Mouse (Mus musculus) liver, embryonic 16.5 days (tissue): ENCODE data around the gene Thap8. TPM values are rescaled to one million over a fixed set of nuclear protein-coding genes. Genes with fewer than 3 reads are reported as not detected.
A peak's percentile ranks its signal among the peaks of the same experiment; 100 is the strongest.

ENCODE experiments used
- ATAC-seq: fragments of 200-750 bp; cut with Nextera tagmentation; 2 replicates; pipeline ENCODE4 v1.8.0; 2017; ENCODE audit warnings: low read depth, mild to moderate bottlenecking, moderate number of reproducible peaks, moderate library complexity
- H3K27ac ChIP-seq: fragments of 300-500 bp; sonication (generic); 2 replicates; pipeline ENCODE4 v1.5.1; 2014; ENCODE audit warnings: mild to moderate bottlenecking, low read length
- H3K27me3 ChIP-seq: fragments of 300-500 bp; sonication (generic); 2 replicates; pipeline ENCODE4 v1.6.1; 2014; ENCODE audit warnings: low read depth, low read length, mixed read lengths; ENCODE audit not compliant: control insufficient read depth, insufficient read depth
- H3K36me3 ChIP-seq: fragments of 300-500 bp; sonication (generic); 2 replicates; pipeline ENCODE4 v1.6.1; 2014; ENCODE audit warnings: mild to moderate bottlenecking; ENCODE audit not compliant: control insufficient read depth, insufficient read depth
- H3K4me1 ChIP-seq: fragments of 300-500 bp; sonication (generic); 2 replicates; pipeline ENCODE4 v1.6.1; 2014; ENCODE audit warnings: low read depth, low read length, mixed read lengths; ENCODE audit not compliant: control insufficient read depth
- H3K4me2 ChIP-seq: fragments of 300-500 bp; sonication (generic); 2 replicates; pipeline ENCODE4 v1.6.1; 2014; ENCODE audit warnings: low read depth, low read length, mixed read lengths
- H3K4me3 ChIP-seq: fragments of 300-500 bp; sonication (generic); 2 replicates; pipeline ENCODE4 v1.5.1; 2014; ENCODE audit warnings: low read depth, mild to moderate bottlenecking, low read length
- H3K9ac ChIP-seq: fragments of 300-500 bp; sonication (generic); 2 replicates; pipeline ENCODE4 v1.6.1; 2014; ENCODE audit warnings: low read depth, low read length
- H3K9me3 ChIP-seq: fragments of 300-500 bp; sonication (generic); replicated peaks from 2 replicates; pipeline ENCODE4 v1.6.1; 2016; ENCODE audit warnings: low read length; ENCODE audit not compliant: control insufficient read depth
- WGBS: fragments of 180-500 bp; shearing (Covaris S2); extraction: QIAGEN DNeasy Blood & Tissue Kit; methylation state at CpG from one replicate; pipeline ENCODE4 v1.1.7; 2014; ENCODE audit not compliant: insufficient replicate concordance; 5-methylcytosine and 5-hydroxymethylcytosine counted together
- polyA plus RNA-seq: library from polyadenylated mRNA; unstranded; fragments of >200 nt; fragmentation: Nextera tagmentation; extraction: Ambion mirVana; gene quantifications from 2 replicates; pipeline ENCODE4 v1.2.1, GENCODE M21; 2015

Gene Thap8
- polyA plus RNA-seq, 1 experiment from 2014 or later, result 0.11 TPM

DNA sequence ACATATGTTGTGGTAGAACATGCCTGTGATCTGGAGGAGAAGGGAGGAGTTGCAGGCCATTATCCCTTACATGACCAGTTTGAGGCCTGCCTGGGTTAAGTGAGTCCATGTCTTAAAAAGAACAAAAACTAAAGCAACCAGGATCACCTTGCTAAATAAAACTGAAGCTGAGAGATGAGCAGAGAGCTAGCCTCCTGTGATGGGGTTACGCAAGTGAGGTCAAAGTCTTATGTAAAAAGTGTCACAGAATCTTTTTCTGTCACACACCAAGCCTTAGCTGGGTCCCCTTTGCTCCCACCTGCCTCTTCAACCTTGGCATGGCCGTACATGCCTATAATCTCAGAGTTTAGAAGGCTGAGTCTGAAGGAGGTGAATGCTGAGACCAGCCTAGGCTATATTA, 41.1 kb downstream of the Thap8 start:
- Histone ChIP-seq H3K36me3 (no peaks in the 10 kb centered on the region), H3K27me3 (no peaks in the 10 kb centered on the region), H3K9ac (no peak overlapping the region; the same call in 1 of the 2 replicates), H3K4me1 (peaks cover 19% of the 10 kb centered on the region), H3K4me3 (peak overlapping the region; percentile 74; the same call in 1 of the 2 replicates), H3K9me3 (no peaks in the 10 kb centered on the region), H3K27ac (peak overlapping the region; percentile 71; the same call in 1 of the 2 replicates), H3K4me2 (peak overlapping the region; percentile 78)
- no peak for ATAC-seq
- WGBS, result 62% methylated on average over 2 of the region's 2 CpGs

GRCm38 (mm10) chr7:30321539-30322284, 41.8 kb downstream of the Thap8 start, which contains the start of gene E130208F15Rik:
TSS of gene E130208F15Rik (plus strand) at chr7:30321740.
- under 1% methylated on average over 63 of the region's 63 CpGs for WGBS
- H3K4me3 ChIP-seq, result peak within 1 kb of the TSS; percentile 74

DNA sequence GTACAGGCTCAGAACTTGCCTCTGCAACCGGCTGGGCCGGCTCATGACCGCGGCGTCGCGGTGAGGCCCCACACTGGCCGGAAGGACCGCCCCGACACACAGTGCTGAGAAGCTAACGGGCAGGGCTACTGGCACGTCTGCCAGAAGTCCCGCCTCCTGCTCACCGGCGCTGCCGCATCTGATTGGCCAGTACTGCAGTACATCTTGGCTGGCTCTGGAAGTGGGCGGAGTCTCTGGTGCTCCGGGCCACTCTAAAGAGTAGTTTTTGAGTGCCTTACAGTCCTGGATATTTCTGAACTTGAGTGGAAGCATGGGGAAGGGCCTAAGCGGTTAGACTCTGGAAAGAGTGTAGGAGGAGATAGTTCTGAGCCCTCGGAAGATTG, 42.4 kb downstream of the Thap8 start:
- Histone ChIP-seq H3K27ac (peak overlapping the region; percentile 80), H3K4me1 (peaks cover 19% of the 10 kb centered on the region), H3K4me3 (peak overlapping the region; percentile 74), H3K9me3 (no peaks in the 10 kb centered on the region), H3K9ac (peak overlapping the region; percentile 76), H3K27me3 (no peaks in the 10 kb centered on the region), H3K36me3 (no peaks in the 10 kb centered on the region), H3K4me2 (peak overlapping the region; percentile 78)
- peak; percentile 98 for ATAC-seq
- under 1% methylated on average over 20 of the region's 20 CpGs for WGBS

More at GRCm38 (mm10) chr7:30321539-30322284, 41.8 kb downstream of the Thap8 start, which contains the start of gene E130208F15Rik:
- Histone ChIP-seq H3K27me3 (no peaks in the 10 kb centered on the region), H3K4me2 (peak within 1 kb of the TSS; percentile 78), H3K27ac (peak within 1 kb of the TSS; percentile 80), H3K9ac (peak within 1 kb of the TSS; percentile 76), H3K9me3 (no peaks in the 10 kb centered on the region), H3K4me1 (peaks cover 19% of the 10 kb centered on the region), H3K36me3 (no peaks in the 10 kb centered on the region)
- peak; percentile 52 for ATAC-seq

DNA sequence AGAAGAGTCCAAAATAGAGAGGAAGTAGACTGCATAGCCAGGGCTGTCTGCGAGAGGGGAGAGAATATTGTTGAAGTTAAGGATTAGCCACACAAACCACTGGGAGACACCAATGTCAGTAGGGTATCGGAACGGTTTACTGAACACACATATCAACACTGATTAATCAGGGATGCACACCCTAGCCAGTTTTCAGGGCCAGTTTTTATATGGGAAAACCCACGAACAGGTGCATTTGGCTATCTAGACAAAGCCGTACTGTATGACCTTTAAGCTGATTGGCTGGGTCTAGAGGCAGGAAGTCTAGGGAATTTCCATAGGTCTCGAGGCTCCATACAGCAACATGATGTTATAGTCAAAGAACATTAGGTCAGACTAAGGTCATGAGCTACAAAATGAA, 43.0 kb downstream of the Thap8 start:
- peak overlapping the region; percentile 80 for H3K27ac ChIP-seq

DNA sequence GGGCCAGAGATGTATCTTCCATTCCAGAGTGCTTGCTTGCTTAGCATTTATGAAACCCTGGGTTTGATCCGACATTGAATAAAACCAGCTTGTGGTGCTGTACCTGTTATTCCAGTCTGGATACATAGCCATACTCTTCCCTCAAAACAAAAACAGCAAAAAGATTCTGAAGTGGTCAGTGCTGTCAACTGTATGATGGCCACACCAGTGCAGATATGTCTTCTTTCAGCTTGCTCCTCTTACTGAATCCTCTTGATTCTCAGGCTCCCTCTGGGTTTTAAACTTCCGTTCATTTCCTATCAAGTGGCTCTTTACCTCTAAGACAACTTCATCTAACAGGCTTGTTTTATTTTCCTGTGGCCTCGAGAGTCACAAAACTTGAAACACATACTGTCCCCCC, 43.9 kb downstream of the Thap8 start, which contains the start of gene Sdhaf1:
Gene Sdhaf1, minus strand, starts transcription at position 101 of the 400 bp plus-strand sequence.
- Histone ChIP-seq H3K4me1 (peaks cover 19% of the 10 kb centered on the region), H3K27ac (peak within 1 kb of the TSS; percentile 80), H3K27me3 (no peaks in the 10 kb centered on the region), H3K4me2 (peak within 1 kb of the TSS; percentile 78), H3K4me3 (peak within 1 kb of the TSS; percentile 74), H3K36me3 (no peaks in the 10 kb centered on the region), H3K9ac (peak within 1 kb of the TSS; percentile 68), H3K9me3 (no peaks in the 10 kb centered on the region)
- 61% methylated on average over 3 of the region's 3 CpGs for WGBS
- no peak for ATAC-seq

More for the DNA sequence above, 43.0 kb downstream of the Thap8 start:
- no peak for ATAC-seq
- Histone ChIP-seq H3K36me3 (no peaks in the 10 kb centered on the region), H3K9me3 (no peaks in the 10 kb centered on the region), H3K9ac (peak overlapping the region; percentile 68), H3K4me3 (peak overlapping the region; percentile 74), H3K27me3 (no peaks in the 10 kb centered on the region), H3K4me1 (peaks cover 19% of the 10 kb centered on the region), H3K4me2 (peak overlapping the region; percentile 78)
- 7% methylated on average over 6 of the region's 6 CpGs for WGBS

DNA sequence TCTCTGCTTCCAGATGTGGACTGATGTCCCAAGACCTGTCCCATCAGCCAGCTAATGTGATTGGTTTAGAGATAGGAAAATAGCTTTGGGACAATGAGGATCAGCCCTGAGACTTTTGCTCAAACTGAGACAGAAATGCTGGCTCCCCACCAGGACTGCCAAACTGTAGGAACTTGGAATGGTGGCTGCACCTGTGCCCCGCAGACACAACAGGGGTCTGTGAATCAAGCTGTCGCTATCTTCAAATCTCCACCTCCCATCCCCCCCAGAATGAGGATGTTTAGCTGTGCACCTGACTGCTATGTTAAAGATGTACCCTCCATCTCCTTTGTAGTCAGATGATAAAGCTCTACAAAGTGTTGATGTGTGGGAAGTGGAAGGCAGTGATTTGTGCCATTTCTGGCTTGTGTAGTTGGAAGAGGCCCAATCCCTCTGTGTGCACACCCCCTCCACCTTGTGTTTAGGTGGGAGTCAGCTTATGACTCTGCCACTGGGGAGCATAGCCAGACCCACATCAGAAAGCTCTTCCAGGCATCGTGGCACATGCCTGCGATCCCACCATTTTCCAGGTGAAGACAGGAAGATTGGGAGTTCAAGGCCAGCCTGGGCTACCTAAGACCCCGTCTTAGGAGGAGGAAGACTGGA, 44.5 kb downstream of the Thap8 start:
- Histone ChIP-seq H3K9ac (no peak overlapping the region), H3K4me2 (no peak overlapping the region), H3K4me3 (no peak overlapping the region), H3K9me3 (no peaks in the 10 kb centered on the region), H3K27me3 (no peaks in the 10 kb centered on the region), H3K36me3 (no peaks in the 10 kb centered on the region), H3K27ac (no peak overlapping the region), H3K4me1 (peaks cover 19% of the 10 kb centered on the region)
- no peak for ATAC-seq
- 63% methylated on average over 5 of the region's 5 CpGs for WGBS

- WGBS, result 38% methylated on average over 2 of the region's 2 CpGs
- no peaks in the 10 kb centered on the region for H3K27me3 ChIP-seq
- no peak for ATAC-seq
- H3K9me3 ChIP-seq, result no peaks in the 10 kb centered on the region
- no peak overlapping the region for H3K9ac ChIP-seq
- H3K27ac ChIP-seq, result no peak overlapping the region
- peaks cover 18% of the 10 kb centered on the region for H3K4me1 ChIP-seq
- H3K4me3 ChIP-seq, result no peak overlapping the region
- H3K36me3 ChIP-seq, result no peaks in the 10 kb centered on the region
- no peak overlapping the region for H3K4me2 ChIP-seq
Measured at GRCm38 (mm10) chr7:30325364-30325763, 45.5 kb downstream of the Thap8 start.

DNA sequence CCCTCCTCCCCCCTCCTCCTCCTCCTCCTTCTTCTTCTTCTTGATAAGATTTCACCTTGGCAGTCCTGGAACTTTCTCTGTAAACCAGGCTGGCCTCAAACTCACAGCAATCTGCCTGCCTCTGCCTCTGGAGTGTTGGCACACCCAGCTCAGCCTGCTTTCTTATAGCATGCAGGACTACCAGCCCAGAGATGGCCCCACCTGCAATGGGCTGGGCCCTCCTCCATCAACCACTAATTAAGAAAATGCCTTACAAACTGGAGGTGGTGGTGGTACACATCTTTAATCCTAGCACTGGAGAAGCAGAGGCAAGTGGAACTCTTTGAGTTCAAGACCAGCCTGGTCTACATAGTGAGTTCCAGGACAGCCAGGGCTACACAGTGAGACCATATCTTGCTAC, 46.5 kb downstream of the Thap8 start:
- H3K36me3 ChIP-seq, result no peaks in the 10 kb centered on the region
- peaks cover 8% of the 10 kb centered on the region for H3K4me1 ChIP-seq
- H3K9me3 ChIP-seq, result no peaks in the 10 kb centered on the region
- H3K4me3 ChIP-seq, result no peak overlapping the region
- no peak overlapping the region for H3K9ac ChIP-seq
- H3K4me2 ChIP-seq, result no peak overlapping the region
- no peaks in the 10 kb centered on the region for H3K27me3 ChIP-seq
- no peak overlapping the region for H3K27ac ChIP-seq
- no peak for ATAC-seq

DNA sequence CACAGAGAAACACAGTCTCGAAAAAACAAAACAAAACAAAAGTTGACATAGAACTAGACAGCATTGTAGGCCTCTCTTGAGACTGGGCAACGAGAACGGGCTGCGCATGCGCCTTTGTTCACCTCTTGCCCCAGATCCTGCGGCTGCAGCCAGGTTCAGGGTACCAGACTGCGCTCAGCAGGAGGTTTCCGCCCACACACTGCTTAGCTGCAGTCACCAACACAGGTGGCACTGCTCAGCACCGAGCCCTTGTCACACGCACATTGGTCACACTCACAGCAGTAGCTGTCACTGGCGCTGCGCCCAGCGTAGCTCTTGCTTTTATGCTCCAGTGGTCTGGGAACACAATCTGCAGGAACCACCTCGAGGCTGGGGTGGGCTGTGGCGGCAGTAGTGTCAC, 47.2 kb downstream of the Thap8 start:
- no peak overlapping the region for H3K4me3 ChIP-seq
- ATAC-seq, result no peak
- H3K27ac ChIP-seq, result no peak overlapping the region
- H3K27me3 ChIP-seq, result no peaks in the 10 kb centered on the region
- WGBS, result 59% methylated on average over 15 of the region's 15 CpGs
- no peak overlapping the region for H3K4me2 ChIP-seq
- peaks cover 7% of the 10 kb centered on the region for H3K4me1 ChIP-seq
- no peaks in the 10 kb centered on the region for H3K9me3 ChIP-seq
- H3K9ac ChIP-seq, result no peak overlapping the region
- no peaks in the 10 kb centered on the region for H3K36me3 ChIP-seq
